Mouse (Mus musculus) ovary, adult 10 weeks (tissue): Measurements from ENCODE around the gene Myoz2. TPM values are rescaled to one million over a fixed set of nuclear protein-coding genes. Genes with fewer than 3 reads are reported as not detected.

Source experiments
- polyA plus RNA-seq: library from polyadenylated mRNA; stranded (reverse); fragments of 350-450 nt; fragmentation: Illumina TruSeq; extraction: RNeasy Lipid Tissue Mini Kit (QIAGEN cat#74804); gene quantifications from one replicate; pipeline ENCODE4 v1.2.3, GENCODE M21; 2014

Gene Myoz2
- not detected for polyA plus RNA-seq

DNA sequence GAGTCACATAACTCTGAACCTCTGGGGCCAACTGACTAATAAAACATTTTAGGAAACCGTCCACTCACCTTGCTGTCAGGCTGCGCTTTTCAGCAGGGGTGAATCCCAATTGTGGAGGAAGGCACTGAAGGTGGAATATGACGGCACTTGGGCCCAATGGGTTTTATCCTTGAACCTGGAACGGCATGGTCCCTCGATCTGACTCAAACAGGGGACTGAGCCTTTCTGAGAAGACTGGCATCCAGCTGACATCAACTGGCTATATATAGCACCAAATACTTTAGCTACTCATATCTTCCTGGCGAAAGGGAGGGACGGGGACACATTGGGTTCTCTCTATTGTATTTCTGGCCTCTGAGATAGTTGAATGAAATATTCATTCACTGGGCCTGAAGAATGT, at the start of gene Myoz2:
Gene Myoz2, minus strand, starts transcription at position 264 of the 400 bp plus-strand sequence.

GRCm38 (mm10) chr3:122984249-122985182, 50.3 kb downstream of the Myoz2 start, which contains the start of gene Usp53:
Gene Usp53 (minus strand): TSS chr3:122984510.

Other genes with a start within 250 kb of the Myoz2 start
- gene Fabp2, start 139.9 kb downstream of the Myoz2 start, polyA plus RNA-seq = not detected
- gene Gm10959, start 115.7 kb downstream of the Myoz2 start, polyA plus RNA-seq = not detected
- gene 1810037I17Rik, start 110.8 kb downstream of the Myoz2 start, polyA plus RNA-seq = 49.6 TPM
- 64.7 TPM for gene Usp53, start 50.5 kb downstream of the Myoz2 start, polyA plus RNA-seq
- gene Synpo2, start 201.1 kb upstream of the Myoz2 start, polyA plus RNA-seq = 137 TPM
- gene Sec24d, start 232.4 kb upstream of the Myoz2 start, polyA plus RNA-seq = 131 TPM